Mouse (Mus musculus) activated CD4-positive, CD25-positive, alpha-beta regulatory T cell, adult 9 weeks (primary cell): ENCODE data around the gene Map2k7. TPM values are rescaled to one million over a fixed set of nuclear protein-coding genes. Genes with fewer than 3 reads are reported as not detected.

ENCODE experiments used
- polyA plus RNA-seq: library from polyadenylated mRNA; unstranded; fragments of 100-300 nt; shearing (Covaris generic); gene quantifications from one replicate; pipeline ENCODE4 v1.2.1, GENCODE M21; 2017

Gene Map2k7
- 76.2 TPM for polyA plus RNA-seq

GRCm38 (mm10) chr8:4238434-4239192, at the start of gene Map2k7, which contains the start of gene Gm49320:
Gene Map2k7 (plus strand): TSS chr8:4238740.
Gene Gm49320 (plus strand): TSS chr8:4238865.

GRCm38 (mm10) chr8:4216791-4217621, 21.5 kb upstream of the Map2k7 start, which contains the start of gene Prr36:
Gene Prr36 (minus strand): TSS chr8:4217459.

GRCm38 (mm10) chr8:4226739-4227347, 11.7 kb upstream of the Map2k7 start, which contains the start of gene Lrrc8e:
Gene Lrrc8e (plus strand): TSS chr8:4226827.

GRCm38 (mm10) chr8:4247951-4248540, 9.5 kb downstream of the Map2k7 start, which contains the start of gene Tgfbr3l:
Gene Tgfbr3l (plus strand): TSS chr8:4248214.

GRCm38 (mm10) chr8:4252934-4253841, 14.6 kb downstream of the Map2k7 start, which contains the start of gene Snapc2:
Gene Snapc2 (plus strand): TSS chr8:4253080.

GRCm38 (mm10) chr8:4259125-4259804, 20.7 kb downstream of the Map2k7 start, which contains the start of gene Ctxn1:
Gene Ctxn1 (minus strand): TSS chr8:4259274.

GRCm38 (mm10) chr8:4275275-4276110, 37.0 kb downstream of the Map2k7 start, which contains the start of gene Timm44:
Gene Timm44 (minus strand): TSS chr8:4275913.

Other genes starting within 250 kb of the Map2k7 start
- gene Cd209f, start 132.9 kb upstream of the Map2k7 start, polyA plus RNA-seq = not detected
- gene Cd209g, start 104.6 kb upstream of the Map2k7 start, polyA plus RNA-seq = 0.07 TPM
- 12.7 TPM for gene Evi5l, start 72.2 kb upstream of the Map2k7 start, polyA plus RNA-seq
- gene Prr36, start 21.3 kb upstream of the Map2k7 start, polyA plus RNA-seq = 0.39 TPM
- gene Lrrc8e, start 11.9 kb upstream of the Map2k7 start, polyA plus RNA-seq = 0.07 TPM
- gene Gm49320, start 125 bp downstream of the Map2k7 start, polyA plus RNA-seq = 0.66 TPM
- 8.9 TPM for gene Tgfbr3l, start 9.5 kb downstream of the Map2k7 start, polyA plus RNA-seq
- 31.9 TPM for gene Snapc2, start 14.3 kb downstream of the Map2k7 start, polyA plus RNA-seq
- gene Ctxn1, start 20.5 kb downstream of the Map2k7 start, polyA plus RNA-seq = 0.76 TPM
- 66.0 TPM for gene Timm44, start 37.2 kb downstream of the Map2k7 start, polyA plus RNA-seq
- 14.7 TPM for gene Ccl25, start 86.5 kb downstream of the Map2k7 start, polyA plus RNA-seq
- gene Elavl1, start 86.7 kb downstream of the Map2k7 start, polyA plus RNA-seq = 14.7 TPM